Mouse (Mus musculus): Measurements from ENCODE around the gene Prkrip1. TPM values are rescaled to one million over a fixed set of nuclear protein-coding genes. Genes with fewer than 3 reads are reported as not detected.

Gene Prkrip1
- total and polyA plus RNA-seq, 2 experiments from 2014 or later, result 7.9 to 68.9 TPM

- no peak for DNase-seq (ENCODE audit: low spot score)
- Histone ChIP-seq H3K4me1 (ENCODE audit: insufficient read depth, low read length) (no peaks in the 10 kb centered on the region), H3K27me3 (ENCODE audit: insufficient read depth, low read length) (no peaks in the 10 kb centered on the region), H3K36me3 (ENCODE audit: insufficient read depth, low read length) (peaks cover 2% of the 10 kb centered on the region; the same call in 1 of the 2 replicates), H3K9ac (replicated peaks; ENCODE audit: low read length, poor library complexity, severe bottlenecking) (no peak overlapping the region), H3K9me3 (ENCODE audit: low read length) (no peaks in the 10 kb centered on the region), H3K4me3 (ENCODE audit: low read depth, low read length) (no peak overlapping the region), H3K27ac (ENCODE audit: low read depth, low read length) (no peak overlapping the region), H3K4me2 (ENCODE audit: low read depth, low read length, poor library complexity, severe bottlenecking) (no peak overlapping the region)
- WGBS, result 95% methylated on average over 1 of the region's 1 CpGs
- TF ChIP-seq CTCF (IDR thresholded peaks at IDR 0.05), result no peak
- no peak for ATAC-seq (ENCODE audit: low FRiP score)
These were observed 51.8 kb downstream of the Prkrip1 start for GRCm38 (mm10) chr5:136146936-136147335.

- WGBS, result 75% methylated on average over 12 of the region's 12 CpGs
- peaks cover 21% of the 10 kb centered on the region for H3K36me3 ChIP-seq (ENCODE audit: insufficient read depth, low read length)
- TF ChIP-seq CTCF (IDR thresholded peaks at IDR 0.05), result no peak
- H3K9me3 ChIP-seq (ENCODE audit: low read length), result no peaks in the 10 kb centered on the region
- DNase-seq (ENCODE audit: low spot score) (no peak), ATAC-seq (ENCODE audit: low FRiP score) (no peak)
- H3K4me1 ChIP-seq (ENCODE audit: insufficient read depth, low read length), result no peaks in the 10 kb centered on the region
- H3K27ac ChIP-seq (ENCODE audit: low read depth, low read length), result no peak overlapping the region
- H3K4me2 ChIP-seq (ENCODE audit: low read depth, low read length, poor library complexity, severe bottlenecking), result no peak overlapping the region
- no peak overlapping the region for H3K9ac ChIP-seq (replicated peaks; ENCODE audit: low read length, poor library complexity, severe bottlenecking)
- H3K27me3 ChIP-seq (ENCODE audit: insufficient read depth, low read length), result no peaks in the 10 kb centered on the region
- H3K4me3 ChIP-seq (ENCODE audit: low read depth, low read length), result no peak overlapping the region
These were observed 53.9 kb downstream of the Prkrip1 start for GRCm38 (mm10) chr5:136144606-136145430.

- Histone ChIP-seq H3K27me3 (ENCODE audit: insufficient read depth, low read length) (no peaks in the 10 kb centered on the region), H3K36me3 (ENCODE audit: insufficient read depth, low read length) (peaks cover 34% of the 10 kb centered on the region)
- WGBS, result 90% methylated on average over 6 of the region's 6 CpGs
These were observed 55.5 kb downstream of the Prkrip1 start for GRCm38 (mm10) chr5:136143161-136143755.

GRCm38 (mm10) chr5:136142746-136143145 is 56.0 kb downstream of the Prkrip1 start:
- Histone ChIP-seq H3K27me3 (ENCODE audit: insufficient read depth, low read length) (no peaks in the 10 kb centered on the region), H3K36me3 (ENCODE audit: insufficient read depth, low read length) (peaks cover 36% of the 10 kb centered on the region), H3K4me2 (ENCODE audit: low read depth, low read length, poor library complexity, severe bottlenecking) (no peak overlapping the region), H3K9me3 (ENCODE audit: low read length) (no peaks in the 10 kb centered on the region), H3K27ac (ENCODE audit: low read depth, low read length) (no peak overlapping the region), H3K4me1 (ENCODE audit: insufficient read depth, low read length) (no peaks in the 10 kb centered on the region), H3K4me3 (ENCODE audit: low read depth, low read length) (no peak overlapping the region), H3K9ac (replicated peaks; ENCODE audit: low read length, poor library complexity, severe bottlenecking) (no peak overlapping the region)
- no peak for TF ChIP-seq CTCF (IDR thresholded peaks at IDR 0.05)
- ATAC-seq (ENCODE audit: low FRiP score) (no peak), DNase-seq (ENCODE audit: low spot score) (no peak)
- WGBS, result 89% methylated on average over 5 of the region's 5 CpGs

More at GRCm38 (mm10) chr5:136143161-136143755, 55.5 kb downstream of the Prkrip1 start:
- Histone ChIP-seq H3K4me3 (ENCODE audit: low read depth, low read length) (no peak overlapping the region), H3K9me3 (ENCODE audit: low read length) (no peaks in the 10 kb centered on the region), H3K9ac (replicated peaks; ENCODE audit: low read length, poor library complexity, severe bottlenecking) (no peak overlapping the region), H3K4me1 (ENCODE audit: insufficient read depth, low read length) (no peaks in the 10 kb centered on the region), H3K4me2 (ENCODE audit: low read depth, low read length, poor library complexity, severe bottlenecking) (no peak overlapping the region), H3K27ac (ENCODE audit: low read depth, low read length) (no peak overlapping the region)
- no peak for ATAC-seq (ENCODE audit: low FRiP score)
- DNase-seq (ENCODE audit: low spot score), result no peak
- peak; percentile 41 for TF ChIP-seq CTCF (IDR thresholded peaks at IDR 0.05)

- DNase-seq (ENCODE audit: low spot score) (peak; percentile 34), ATAC-seq (ENCODE audit: low FRiP score) (no peak)
- 89% methylated on average over 10 of the region's 10 CpGs for WGBS
- peaks cover 3% of the 10 kb centered on the region; the same call in 1 of the 2 replicates for H3K4me1 ChIP-seq (ENCODE audit: insufficient read depth, low read length)
- H3K36me3 ChIP-seq (ENCODE audit: insufficient read depth, low read length), result peaks cover 36% of the 10 kb centered on the region
- no peak overlapping the region for H3K4me2 ChIP-seq (ENCODE audit: low read depth, low read length, poor library complexity, severe bottlenecking)
- no peak overlapping the region for H3K9ac ChIP-seq (replicated peaks; ENCODE audit: low read length, poor library complexity, severe bottlenecking)
- no peak overlapping the region for H3K27ac ChIP-seq (ENCODE audit: low read depth, low read length)
- H3K27me3 ChIP-seq (ENCODE audit: insufficient read depth, low read length), result no peaks in the 10 kb centered on the region
- no peaks in the 10 kb centered on the region for H3K9me3 ChIP-seq (ENCODE audit: low read length)
- no peak overlapping the region for H3K4me3 ChIP-seq (ENCODE audit: low read depth, low read length)
- TF ChIP-seq CTCF (IDR thresholded peaks at IDR 0.05), result no peak
These were observed 58.7 kb downstream of the Prkrip1 start for GRCm38 (mm10) chr5:136140057-136140482.

- H3K9ac ChIP-seq (replicated peaks; ENCODE audit: low read length, poor library complexity, severe bottlenecking), result no peak overlapping the region
- peaks cover 7% of the 10 kb centered on the region; the same call in 1 of the 2 replicates for H3K4me1 ChIP-seq (ENCODE audit: insufficient read depth, low read length)
- WGBS, result 94% methylated on average over 13 of the region's 13 CpGs
- H3K4me2 ChIP-seq (ENCODE audit: low read depth, low read length, poor library complexity, severe bottlenecking), result no peak overlapping the region
- no peak for TF ChIP-seq CTCF (IDR thresholded peaks at IDR 0.05)
- no peak overlapping the region for H3K4me3 ChIP-seq (ENCODE audit: low read depth, low read length)
- H3K27ac ChIP-seq (ENCODE audit: low read depth, low read length), result no peak overlapping the region
- no peak for DNase-seq (ENCODE audit: low spot score)
- H3K36me3 ChIP-seq (ENCODE audit: insufficient read depth, low read length), result peaks cover 36% of the 10 kb centered on the region
- H3K9me3 ChIP-seq (ENCODE audit: low read length), result no peaks in the 10 kb centered on the region
- ATAC-seq (ENCODE audit: low FRiP score), result no peak
- no peaks in the 10 kb centered on the region for H3K27me3 ChIP-seq (ENCODE audit: insufficient read depth, low read length)
These were observed 59.4 kb downstream of the Prkrip1 start for GRCm38 (mm10) chr5:136139393-136139792.
